ENCODE assay signal across 8 mouse cellular contexts in the genomic region with DNA sequence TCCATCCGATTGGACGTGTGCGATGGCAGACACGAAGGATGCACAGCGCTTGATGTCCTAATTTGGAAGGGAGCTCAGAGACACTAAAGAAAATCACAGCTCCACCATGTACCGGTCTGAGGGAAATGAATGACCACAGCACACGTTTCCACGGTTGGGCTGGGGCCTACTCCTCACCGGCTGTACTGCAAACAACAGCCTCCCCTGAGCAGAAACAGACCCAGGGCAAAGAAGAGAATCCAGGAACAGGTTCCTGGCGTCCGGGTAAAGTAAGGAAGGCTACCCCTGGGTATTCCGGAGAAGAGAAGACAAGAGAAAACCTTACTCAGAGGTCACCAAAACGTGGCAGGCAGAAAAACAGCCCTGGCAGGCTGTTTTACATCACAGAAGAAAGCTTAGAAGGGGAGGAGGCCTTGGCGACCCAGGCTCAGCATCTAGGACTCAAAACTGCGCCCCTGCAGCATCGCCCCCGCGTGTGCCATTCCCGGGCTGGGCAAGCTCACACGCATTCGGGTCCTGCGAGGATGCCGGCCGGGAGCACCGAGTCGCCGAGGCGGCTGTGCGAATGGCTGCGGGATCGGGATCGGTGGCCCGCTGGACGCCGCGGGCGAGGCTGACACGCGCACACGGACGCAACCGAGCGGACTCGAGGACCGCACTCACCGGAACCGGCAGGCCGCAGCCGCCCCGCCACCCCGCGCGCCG. TPM values are rescaled to one million over a fixed set of nuclear protein-coding genes. Genes with fewer than 3 reads are reported as not detected.
DNase-seq lines count a peak whose midpoint lies in the region; ATAC-seq and TF ChIP-seq lines count a peak whose summit lies in the region.

No protein-coding gene starts in this region.

- H3K9me3 ChIP-seq in ES-Bruce4 (replicated peaks; ENCODE audit: control insufficient read depth, insufficient read depth, low read length, poor library complexity, severe bottlenecking), result no peaks in the 10 kb centered on the region
- H3K9me3 ChIP-seq in hindbrain, embryonic 12.5 days (replicated peaks), result no peaks in the 10 kb centered on the region
- H3K9me3 ChIP-seq in liver, embryonic 13.5 days (replicated peaks), result no peaks in the 10 kb centered on the region

- H3K4me1 ChIP-seq in kidney, adult 2 months (ENCODE audit: control insufficient read depth, insufficient read depth, low read length), result peaks cover 7% of the 10 kb centered on the region; the same call in 1 of the 2 replicates
- H3K4me1 ChIP-seq in ES-Bruce4 (ENCODE audit: control insufficient read depth, insufficient read depth, low read length), result peaks cover 1% of the 10 kb centered on the region
- H3K4me1 ChIP-seq in hindbrain, embryonic 12.5 days, result peaks cover 24% of the 10 kb centered on the region
- peaks cover 17% of the 10 kb centered on the region for H3K4me1 ChIP-seq in liver, embryonic 13.5 days (replicated peaks)

- peak overlapping the region; percentile 37; the same call in 1 of the 2 replicates for H3K27ac ChIP-seq in kidney, adult 2 months (ENCODE audit: insufficient read depth, low read depth, low read length)
- H3K27ac ChIP-seq in ES-Bruce4 (ENCODE audit: insufficient read depth, low read length), result peak overlapping the region; percentile 97
- peak overlapping the region; percentile 91 for H3K27ac ChIP-seq in hindbrain, embryonic 12.5 days
- H3K27ac ChIP-seq in liver, embryonic 13.5 days, result no peak overlapping the region

- peak overlapping the region; percentile 95 for H3K4me3 ChIP-seq in kidney, adult 2 months (ENCODE audit: insufficient read depth, low read depth, low read length)
- peak overlapping the region; percentile 82 for H3K4me3 ChIP-seq in ES-Bruce4 (ENCODE audit: low read depth, low read length)
- peak overlapping the region; percentile 88 for H3K4me3 ChIP-seq in hindbrain, embryonic 12.5 days
- peak overlapping the region; percentile 76 for H3K4me3 ChIP-seq in liver, embryonic 13.5 days (replicated peaks)

- no peaks in the 10 kb centered on the region for H3K36me3 ChIP-seq in kidney, adult 2 months (ENCODE audit: control insufficient read depth, insufficient read depth, low read length)
- peaks cover 6% of the 10 kb centered on the region for H3K36me3 ChIP-seq in ES-Bruce4 (ENCODE audit: control insufficient read depth, insufficient read depth, low read length, poor library complexity, severe bottlenecking)
- no peaks in the 10 kb centered on the region for H3K36me3 ChIP-seq in hindbrain, embryonic 12.5 days
- no peaks in the 10 kb centered on the region for H3K36me3 ChIP-seq in liver, embryonic 13.5 days

- no peak for TF ChIP-seq POLR2A in kidney, adult 2 months (IDR thresholded peaks at IDR 0.05; ENCODE audit: low read depth, low read length)
- no peak for TF ChIP-seq POLR2A in ES-Bruce4 (IDR thresholded peaks at IDR 0.05; ENCODE audit: insufficient read depth, low read length)

- TF ChIP-seq EP300 in ES-Bruce4 (IDR thresholded peaks at IDR 0.05; ENCODE audit: insufficient read depth, low read depth, low read length), result no peak

- ATAC-seq in hindbrain, embryonic 12.5 days (ENCODE audit: low FRiP score), result peak; percentile 76
- 0 out of 2 replicates have a peak, but pooled peaks have one; percentile 24 for ATAC-seq in liver, embryonic 13.5 days (ENCODE audit: low read depth)

- 1% methylated on average over 54 of the region's 54 CpGs for WGBS in kidney, adult 2 months
- WGBS in hindbrain, embryonic 12.5 days, result under 1% methylated on average over 53 of the region's 54 CpGs
- whole genome bisulfite sequencing in liver, embryonic 13.5 days (ENCODE audit: insufficient replicate concordance), result 3% methylated on average over 54 of the region's 54 CpGs

- no peak for TF ChIP-seq CTCF in kidney, adult 2 months (conservative IDR thresholded peaks at IDR 0.05; ENCODE audit: insufficient read depth, insufficient read length, low read depth, low read length)
- TF ChIP-seq CTCF in ES-Bruce4 (IDR thresholded peaks at IDR 0.05; ENCODE audit: low read depth, low read length), result no peak

- no peaks in the 10 kb centered on the region for H3K27me3 ChIP-seq in kidney, adult 2 months (replicated peaks; ENCODE audit: control insufficient read depth, insufficient read depth, low read length)
- H3K27me3 ChIP-seq in ES-Bruce4 (ENCODE audit: control insufficient read depth, insufficient read depth, low read length, poor library complexity, severe bottlenecking), result no peaks in the 10 kb centered on the region
- H3K27me3 ChIP-seq in hindbrain, embryonic 12.5 days, result no peaks in the 10 kb centered on the region
- peaks cover 32% of the 10 kb centered on the region for H3K27me3 ChIP-seq in liver, embryonic 13.5 days

- peak overlapping the region; percentile 92 for H3K9ac ChIP-seq in ES-Bruce4 (ENCODE audit: low read depth, poor library complexity, severe bottlenecking)
- peak overlapping the region; percentile 90 for H3K9ac ChIP-seq in hindbrain, embryonic 12.5 days
- peak overlapping the region; percentile 73 for H3K9ac ChIP-seq in liver, embryonic 13.5 days

- peak; percentile 14 for DNase-seq in kidney, adult 2 months
- DNase-seq in kidney, adult 18-20 months, result no peak
- peak; percentile 74 for DNase-seq in embryo, embryonic 11 days
- no peak for DNase-seq in liver, embryonic 13.5 days
- peak; percentile 66 for DNase-seq in retina, embryonic 14.5 days (ENCODE audit: low spot score)
- DNase-seq in kidney, adult 8-10 months, result no peak

- H3K4me2 ChIP-seq in hindbrain, embryonic 12.5 days (replicated peaks), result peak overlapping the region; percentile 75
- H3K4me2 ChIP-seq in liver, embryonic 13.5 days, result peak overlapping the region; percentile 88

RNA-seq across cellular contexts. Expression of a gene that starts 0.8 kb away (rescaled TPM):
- polyA plus RNA-seq in kidney, adult 2 months (2012; rRNA removed), result 9.5 and 9.9 TPM in 2 replicates
- 112 and 122 TPM in 2 replicates for polyA plus RNA-seq in ES-Bruce4 (2011; ENCODE audit: insufficient read depth, insufficient read length, low read depth, missing spikeins)
- polyA plus RNA-seq in hindbrain, embryonic 12.5 days (2016; fragmentation: Nextera tagmentation; extraction: Ambion mirVana), result 9.4 and 10.1 TPM in 2 replicates
- 0.45 and 0.51 TPM in 2 replicates for polyA plus RNA-seq in liver, embryonic 13.5 days (2015; fragmentation: Nextera tagmentation; extraction: Ambion mirVana)

RNA-seq across cellular contexts. Expression of a gene that starts 32.5 kb away (rescaled TPM):
- polyA plus RNA-seq in kidney, adult 2 months (2012; rRNA removed), result 7.9 and 10.2 TPM in 2 replicates
- polyA plus RNA-seq in ES-Bruce4 (2011; ENCODE audit: insufficient read depth, insufficient read length, low read depth, missing spikeins), result 22.5 and 24.0 TPM in 2 replicates
- 12.7 and 14.2 TPM in 2 replicates for polyA plus RNA-seq in hindbrain, embryonic 12.5 days (2016; fragmentation: Nextera tagmentation; extraction: Ambion mirVana)
- polyA plus RNA-seq in liver, embryonic 13.5 days (2015; fragmentation: Nextera tagmentation; extraction: Ambion mirVana), result 3.0 and 3.8 TPM in 2 replicates

Comparison
In these comparisons a context has a peak if more than half of its experiments do, and no peak if none do; other contexts are left out.
1. DNase-seq: peak in kidney, adult 2 months (single experiment), embryo, embryonic 11 days (single experiment) and retina, embryonic 14.5 days (single experiment); none in kidney, adult 18-20 months (single experiment), liver, embryonic 13.5 days (single experiment) and kidney, adult 8-10 months (0 of 2).
2. RNA of a gene that starts 0.8 kb away (polyA plus RNA-seq): 112 to 122 TPM in ES-Bruce4; 9.5 to 9.9 TPM in kidney, adult 2 months, 9.4 to 10.1 TPM in hindbrain, embryonic 12.5 days and 0.45 to 0.51 TPM in liver, embryonic 13.5 days; every median in the first group is over 10 times any median in the second.
3. Peak in every context shown above with its lines, with median percentiles within 50 percentile points of each other: H3K4me3 ChIP-seq and H3K9ac ChIP-seq.